12 mouse cellular contexts compared by ENCODE assay signal in the genomic region with DNA sequence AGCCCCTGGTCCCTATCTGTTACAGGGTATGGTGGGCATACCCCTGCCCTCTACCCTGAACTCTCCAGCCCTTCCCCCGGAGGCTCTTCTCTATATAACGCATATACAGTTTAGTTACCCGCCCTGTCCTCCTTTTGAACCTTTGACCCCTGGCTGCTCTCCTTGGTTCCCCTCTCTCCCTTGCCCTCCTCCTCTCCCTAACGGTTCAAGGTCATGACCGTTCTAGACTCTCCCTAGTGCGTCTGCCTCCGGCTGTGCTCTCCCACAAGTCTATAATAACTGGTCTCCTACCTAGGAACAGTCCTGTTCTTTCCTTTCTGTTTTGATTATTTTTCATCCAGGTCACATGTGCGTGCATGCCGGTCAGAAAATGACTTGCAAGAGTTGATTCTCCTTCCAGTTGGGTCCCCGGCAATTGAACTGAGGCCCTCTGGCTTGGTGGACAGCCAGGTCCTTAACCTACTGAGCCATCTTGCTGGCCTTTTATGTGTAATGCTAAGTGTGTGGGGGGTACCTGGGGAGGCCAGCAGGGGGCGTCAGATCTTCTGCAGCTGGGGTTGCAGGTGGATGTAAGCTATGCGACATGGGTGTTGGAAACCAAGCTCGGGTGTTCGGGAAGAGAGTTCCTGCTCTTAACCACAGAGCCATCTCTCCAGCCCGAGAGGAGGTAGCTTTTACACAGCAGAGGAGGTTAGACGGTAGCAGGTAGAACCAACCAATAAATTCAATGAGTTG. TPM values are rescaled to one million over a fixed set of nuclear protein-coding genes. Genes with fewer than 3 reads are reported as not detected.
A peak's percentile ranks its signal among the peaks of the same experiment; 100 is the strongest.
DNase-seq lines count a peak whose midpoint lies in the region; ATAC-seq and TF ChIP-seq lines count a peak whose summit lies in the region.
"Had no signal": no experiment of that assay in that cellular context is flagged by ENCODE, and none has a peak within 500 bp of the region (broad histone marks: within the 10 kb centered on the region; RNA-seq: fewer than 3 reads in every experiment).

No protein-coding gene starts in this region.

- WGBS in spleen, adult 2 months = 79% methylated on average over 16 of the region's 16 CpGs

- intact Hi-C loops in heart, postnatal 10 days (cut with DNase I) = loop anchor here (5.0 kb wide), 1 partner anchor 173 kb away; no protein-coding TSS in a partner anchor

- no peaks in the 10 kb centered on the region for H3K4me1 ChIP-seq in spleen, adult 2 months (ENCODE audit: control insufficient read depth, insufficient read depth, insufficient read length)

- peak; percentile 32 for ATAC-seq in granulocyte monocyte progenitor cell, adult 5-6 weeks (replicated peaks; ENCODE audit: poor library complexity, severe bottlenecking)
- ATAC-seq: Patski had no signal

- H3K27me3 ChIP-seq in spleen, adult 2 months (ENCODE audit: control insufficient read depth, insufficient read depth, low read length) = peaks cover 7% of the 10 kb centered on the region
- H3K27me3 ChIP-seq: lung, embryonic 15.5 days; Patski had no signal

- peak; percentile 41; the same call in 1 of the 2 replicates for TF ChIP-seq CTCF in spleen, adult 2 months (IDR thresholded peaks at IDR 0.05; ENCODE audit: extremely low read depth, insufficient read depth, insufficient read length, insufficient replicate concordance)

- no peak for TF ChIP-seq POLR2A in spleen, adult 2 months (IDR thresholded peaks at IDR 0.05; ENCODE audit: low read depth, low read length)

- H3K27ac ChIP-seq in spleen, adult 2 months (ENCODE audit: insufficient read depth, low read length) = no peak overlapping the region
- H3K27ac ChIP-seq: lung, embryonic 15.5 days had no signal

- no peak overlapping the region for H3K4me3 ChIP-seq in spleen, adult 2 months (ENCODE audit: extremely low read depth, insufficient read depth, insufficient read length)
- H3K4me3 ChIP-seq: heart, embryonic 12.5 days; lung, embryonic 15.5 days had no signal

- peak; percentile 6 to 15 for DNase-seq in heart, postnatal 10 days
- DNase-seq in heart, postnatal 4 days = no peak
- peak in 1 of 2 experiments; percentile 24 for DNase-seq in spleen, adult 2 months (ENCODE audit: low read depth in 1 of 2, low spot score in 2 of 2)
- DNase-seq in spleen, postnatal 36 days (ENCODE audit: low spot score in 2 of 2) = no peak
- DNase-seq in thymus, postnatal 25 days = peak; percentile 59
- DNase-seq in adrenal gland, postnatal 36 days = no peak
- DNase-seq in frontal cortex, postnatal 14 days (ENCODE audit: low spot score in 2 of 2) = no peak
- DNase-seq: kidney, postnatal 4 days had no signal

- no peaks in the 10 kb centered on the region for H3K36me3 ChIP-seq in spleen, adult 2 months (ENCODE audit: control insufficient read depth, insufficient read depth, low read length)
- H3K36me3 ChIP-seq: heart, embryonic 12.5 days; lung, embryonic 15.5 days had no signal

RNA-seq across cellular contexts. Expression of a gene that starts 2.7 kb away (rescaled TPM):
- 10 to 100 TPM; 55.1 to 57.2 TPM for total RNA-seq in heart, postnatal 10 days (2021)
- total RNA-seq in heart, postnatal 4 days (2021) = 10 to 100 TPM; 53.5 to 57.3 TPM
- polyA plus RNA-seq in spleen, adult 2 months (2012; rRNA removed) = 13.1 and 21.4 TPM in 2 replicates
- total RNA-seq in granulocyte monocyte progenitor cell, adult 5-6 weeks (2014; fragmentation: Nextera tagmentation) = 0.45 TPM in 1 of 2 replicates, not detected in the other
- total RNA-seq in granulocyte monocyte progenitor cell, adult 5-6 weeks (2017) = not detected in 2 replicates
- 10 to 100 TPM; 54.8 to 55.5 TPM for total RNA-seq in adrenal gland, postnatal 36 days (2021)

Comparison
In these comparisons a context has a peak if more than half of its experiments do, and no peak if none do; other contexts are left out.
1. DNase-seq: peak in heart, postnatal 10 days (2 of 2) and thymus, postnatal 25 days (single experiment); none in heart, postnatal 4 days (single experiment), spleen, postnatal 36 days (0 of 2), adrenal gland, postnatal 36 days (0 of 2) and frontal cortex, postnatal 14 days (0 of 2).
2. RNA of a gene that starts 2.7 kb away (total RNA-seq): 53.5 to 57.3 TPM in heart, postnatal 4 days, 55.1 to 57.2 TPM in heart, postnatal 10 days and 54.8 to 55.5 TPM in adrenal gland, postnatal 36 days; 0.45 TPM in granulocyte monocyte progenitor cell, adult 5-6 weeks; every median in the first group is over 10 times any median in the second.